Mouse (Mus musculus): ENCODE measurements around the gene Sla2.
"Not testable (repeated sequence)": the region's sequence is repeated elsewhere in the genome, so short reads cannot be mapped to it uniquely, and the experiment has no call there.

The Sla2 gene

GRCm38 (mm10) chr2:156887017-156887416 is at the start of gene Sla2:
Gene Sla2, minus strand, starts transcription at chr2:156887192.
- DNase-seq (ENCODE audit: low read depth), result peak; percentile 86

GRCm38 (mm10) chr2:156935005-156935404 is 48.0 kb upstream of the Sla2 start:
- DNase-seq (ENCODE audit: low read depth), result no peak

GRCm38 (mm10) chr2:156933426-156933825 is 46.4 kb upstream of the Sla2 start:
- no peak for DNase-seq (ENCODE audit: low read depth)

GRCm38 (mm10) chr2:156931421-156931820 is 44.4 kb upstream of the Sla2 start:
- no peak for DNase-seq (ENCODE audit: low read depth)

- DNase-seq (ENCODE audit: low read depth), result no peak
Measured at GRCm38 (mm10) chr2:156930549-156930948, 43.6 kb upstream of the Sla2 start.

GRCm38 (mm10) chr2:156929519-156930120 is 42.6 kb upstream of the Sla2 start:
- no peak for DNase-seq (ENCODE audit: low read depth)

GRCm38 (mm10) chr2:156928606-156929005 is 41.6 kb upstream of the Sla2 start:
- no peak for DNase-seq (ENCODE audit: low read depth)

- no peak for DNase-seq (ENCODE audit: low read depth)
Measured at GRCm38 (mm10) chr2:156927663-156928062, 40.7 kb upstream of the Sla2 start.

- DNase-seq (ENCODE audit: low read depth), result not testable (repeated sequence)
Measured at GRCm38 (mm10) chr2:156925611-156926010, 38.6 kb upstream of the Sla2 start.

GRCm38 (mm10) chr2:156925075-156925474 is 38.1 kb upstream of the Sla2 start:
- DNase-seq (ENCODE audit: low read depth), result not testable (repeated sequence)

- DNase-seq (ENCODE audit: low read depth), result no peak
Measured at GRCm38 (mm10) chr2:156924210-156924898, 37.4 kb upstream of the Sla2 start.

GRCm38 (mm10) chr2:156923057-156923456 is 36.1 kb upstream of the Sla2 start:
- DNase-seq (ENCODE audit: low read depth), result no peak

GRCm38 (mm10) chr2:156919796-156920195 is 32.8 kb upstream of the Sla2 start:
- peak; percentile 22 for DNase-seq (ENCODE audit: low read depth)

- DNase-seq (ENCODE audit: low read depth), result not testable (repeated sequence)
Measured at GRCm38 (mm10) chr2:156919191-156919590, 32.2 kb upstream of the Sla2 start.

- DNase-seq (ENCODE audit: low read depth), result peak; percentile 42
Measured at GRCm38 (mm10) chr2:156918562-156918961, 31.6 kb upstream of the Sla2 start.

GRCm38 (mm10) chr2:156916419-156917125 is 29.6 kb upstream of the Sla2 start:
- no peak for DNase-seq (ENCODE audit: low read depth)

- no peak for DNase-seq (ENCODE audit: low read depth)
Measured at GRCm38 (mm10) chr2:156915559-156915958, 28.6 kb upstream of the Sla2 start.

GRCm38 (mm10) chr2:156913191-156913590 is 26.2 kb upstream of the Sla2 start:
- no peak for DNase-seq (ENCODE audit: low read depth)

- not testable (repeated sequence) for DNase-seq (ENCODE audit: low read depth)
Measured at GRCm38 (mm10) chr2:156905931-156906330, 18.9 kb upstream of the Sla2 start.

GRCm38 (mm10) chr2:156904976-156905717 is 18.2 kb upstream of the Sla2 start:
- DNase-seq (ENCODE audit: low read depth), result no peak

- DNase-seq (ENCODE audit: low read depth), result peak; percentile 21
Measured at GRCm38 (mm10) chr2:156903367-156903766, 16.4 kb upstream of the Sla2 start.

- not testable (repeated sequence) for DNase-seq (ENCODE audit: low read depth)
Measured at GRCm38 (mm10) chr2:156902411-156902810, 15.4 kb upstream of the Sla2 start.

All from induced T-regulatory cell, adult 2 months (primary cell).